Mouse (Mus musculus) skeletal muscle tissue, adult 2 months (tissue): ENCODE measurements at regions not wholly inside any gene's neighbourhood (a gene's known extent, or its start where the extent isn't known, plus 50 kb on each side); places are given as distances from the start of the nearest gene placed in this dataset.

Experiments used
- DNase-seq: peaks from one replicate; pipeline ENCODE4 v3.0.0-alpha.2; 2012; ENCODE audit warnings: low read depth, low spot score

DNA sequence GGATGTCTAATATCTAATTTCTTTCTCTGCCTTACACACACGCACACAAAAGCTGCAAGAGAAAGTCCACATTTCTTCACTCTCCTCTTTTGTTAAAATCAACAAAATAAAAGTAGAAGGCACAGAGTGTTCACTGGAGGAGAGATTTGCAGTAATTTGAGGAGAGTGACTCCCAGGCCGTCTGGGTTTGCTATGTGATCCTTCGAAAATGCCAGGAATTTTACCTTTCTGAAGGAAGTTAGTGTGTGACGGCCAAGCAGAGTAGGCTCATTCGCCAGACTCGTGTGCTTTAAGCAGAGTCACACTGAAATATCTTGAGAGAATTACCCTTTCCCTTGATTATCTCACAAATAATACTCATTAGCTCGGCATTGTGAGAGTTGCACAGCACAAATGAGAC lies 216.0 kb downstream of the Rnd3 start:
- no peak for DNase-seq

DNA sequence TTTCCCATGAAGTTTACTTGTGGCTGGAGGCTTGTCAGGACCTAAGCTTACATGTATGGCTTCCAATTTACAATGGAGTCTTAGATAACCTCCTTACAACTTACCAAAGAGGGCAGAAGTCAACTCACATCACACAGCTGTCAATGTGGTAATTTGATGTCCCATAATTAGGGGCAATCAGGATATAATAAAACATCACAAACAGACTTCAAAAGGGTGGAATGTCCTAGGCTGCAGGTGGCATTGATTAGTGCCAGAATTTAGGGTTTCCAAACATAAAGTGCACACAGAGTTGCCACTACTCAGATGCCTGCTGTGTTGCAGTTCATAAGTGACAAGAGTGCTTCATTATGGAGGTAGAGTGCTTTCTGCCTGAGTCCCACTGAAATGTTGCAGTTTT lies 227.9 kb downstream of the Rnd3 start:
- DNase-seq = no peak

DNA sequence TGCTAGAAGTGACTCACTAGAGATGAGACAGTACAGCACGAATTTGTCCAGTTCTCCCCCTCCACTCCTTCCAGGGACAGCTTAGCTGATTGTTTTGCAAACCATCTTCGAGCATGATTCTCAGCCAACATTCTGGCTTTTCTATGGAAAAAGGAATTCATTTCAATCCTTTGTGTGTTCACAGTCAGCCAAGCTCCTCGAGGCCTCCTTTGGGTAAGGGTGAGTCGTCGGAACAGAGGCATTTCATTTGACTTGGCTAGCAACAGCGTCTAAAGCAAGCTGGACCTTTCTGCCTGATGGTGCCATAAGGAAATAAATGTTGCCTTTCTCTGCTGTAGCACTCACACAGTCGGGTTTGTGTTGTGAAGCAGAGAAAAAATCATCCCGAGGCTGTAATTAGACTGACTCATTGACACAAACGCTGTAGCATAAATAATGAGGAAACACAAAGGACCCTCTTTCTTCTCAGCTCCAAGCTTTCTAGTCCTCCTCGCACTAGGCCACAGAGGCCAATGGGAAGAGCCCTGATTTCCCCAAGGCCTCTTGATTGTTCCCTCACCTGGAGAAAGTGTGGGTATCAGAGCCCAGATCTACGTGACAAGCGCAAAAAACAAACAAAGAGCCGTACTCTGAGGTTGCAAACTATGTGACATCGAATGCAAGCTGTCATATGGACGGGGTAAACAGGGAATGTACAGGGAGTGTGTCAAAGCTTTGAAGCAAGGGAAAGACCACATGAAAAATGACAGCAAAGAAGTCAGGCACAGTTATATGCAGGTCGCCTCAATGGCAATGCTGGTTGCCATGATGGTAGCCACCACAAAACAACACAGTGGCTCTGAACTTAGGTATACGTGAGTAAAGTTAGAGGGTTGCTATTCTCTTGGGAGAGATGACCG lies 232.3 kb downstream of the Rnd3 start:
- peak; percentile 52 for DNase-seq

DNA sequence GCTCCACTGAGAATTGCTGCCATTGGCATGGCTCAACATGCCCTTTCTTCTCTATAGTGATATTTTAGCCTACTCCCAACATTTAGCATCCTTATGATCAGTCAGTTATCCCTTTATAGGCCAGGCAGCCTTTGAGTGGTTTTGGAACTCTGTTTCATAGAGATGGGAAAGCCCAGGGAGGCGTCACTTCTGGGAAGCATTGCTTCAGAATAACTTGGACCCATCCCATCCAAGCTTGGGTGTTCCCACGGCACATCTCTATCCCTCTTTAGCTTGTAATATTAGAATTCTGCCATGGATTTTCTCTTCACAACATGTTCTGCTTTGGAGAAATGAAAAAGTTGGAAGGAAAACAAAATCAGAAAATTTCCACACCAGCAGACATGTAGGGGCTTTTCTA lies 233.8 kb downstream of the Rnd3 start:
- DNase-seq = peak; percentile 65

DNA sequence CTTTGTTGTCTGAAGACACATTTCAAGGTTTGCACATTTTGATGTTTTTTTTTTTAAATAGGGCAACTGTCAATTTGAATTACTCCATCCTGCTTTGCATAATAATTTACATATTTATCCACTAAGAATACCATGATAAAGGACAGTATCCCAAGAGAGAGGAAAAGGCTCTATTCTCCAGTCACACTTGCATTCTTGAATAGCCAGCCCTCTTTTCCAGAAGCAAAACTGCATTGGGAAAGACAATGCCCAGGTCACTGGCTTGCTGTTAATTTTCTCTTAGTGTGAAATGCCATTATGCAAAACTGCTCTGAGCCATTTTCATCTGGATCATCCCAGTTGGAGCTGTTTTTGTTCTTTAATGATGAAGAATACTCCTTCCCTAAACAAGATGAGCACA lies 234.7 kb downstream of the Rnd3 start:
- DNase-seq = no peak

DNA sequence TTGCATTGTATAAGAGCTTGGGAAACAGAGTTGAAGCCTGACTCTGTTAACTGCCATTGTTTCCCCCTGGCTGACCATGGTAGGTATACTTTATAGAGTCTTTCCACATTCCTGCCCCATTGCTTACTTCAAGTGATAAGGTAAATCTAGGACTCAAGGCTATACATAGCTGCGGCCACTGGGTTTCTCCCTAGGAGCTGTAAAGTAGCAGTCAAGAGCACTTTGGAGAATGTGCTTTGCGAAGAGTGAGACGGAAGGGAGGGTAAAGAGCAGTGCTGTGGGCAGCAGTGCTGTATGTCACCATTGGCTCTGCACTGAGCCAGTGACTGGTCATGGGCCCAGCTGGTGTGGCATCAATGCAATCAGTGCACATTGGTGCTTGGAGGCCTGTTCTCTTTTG lies 240.1 kb downstream of the Rnd3 start:
- DNase-seq = no peak

DNA sequence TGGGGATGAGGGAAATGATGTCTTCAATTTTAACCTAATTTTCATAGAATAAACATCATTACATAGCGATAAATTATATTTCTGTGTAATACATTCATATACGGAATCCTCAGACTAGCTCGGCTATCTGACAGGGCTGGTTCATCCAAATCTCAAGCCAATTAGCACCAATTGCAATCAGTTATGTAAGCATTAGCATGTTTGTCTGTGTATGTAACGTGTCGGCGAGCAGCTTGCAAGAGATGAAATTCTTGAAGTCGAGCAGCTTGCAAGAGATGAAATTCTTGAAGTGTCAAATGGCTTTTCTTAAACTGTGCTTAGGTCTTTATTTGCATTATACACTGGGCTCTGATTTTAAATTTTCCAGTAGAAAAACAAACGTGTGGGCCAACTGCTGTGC lies 246.2 kb downstream of the Rnd3 start:
- no peak for DNase-seq

DNA sequence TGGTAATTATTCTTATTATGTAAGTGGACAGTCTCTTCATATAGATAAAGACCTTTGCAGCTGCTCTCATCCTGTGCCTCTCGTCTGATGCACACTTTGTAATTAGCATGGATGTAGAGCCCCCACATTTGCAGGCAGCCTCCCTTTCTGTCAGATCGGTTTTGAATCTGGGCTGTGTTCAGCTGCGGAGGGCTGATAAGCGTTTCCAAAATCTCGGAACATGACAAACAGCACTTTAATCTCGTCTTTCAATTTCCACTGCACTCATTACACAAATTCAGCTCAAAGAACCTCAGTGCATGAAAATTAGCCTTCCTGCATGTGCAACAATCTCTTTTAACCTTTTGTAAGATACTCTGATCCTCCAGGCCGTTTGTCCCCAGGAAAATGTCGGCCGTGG lies 246.7 kb downstream of the Rnd3 start:
- DNase-seq = no peak

DNA sequence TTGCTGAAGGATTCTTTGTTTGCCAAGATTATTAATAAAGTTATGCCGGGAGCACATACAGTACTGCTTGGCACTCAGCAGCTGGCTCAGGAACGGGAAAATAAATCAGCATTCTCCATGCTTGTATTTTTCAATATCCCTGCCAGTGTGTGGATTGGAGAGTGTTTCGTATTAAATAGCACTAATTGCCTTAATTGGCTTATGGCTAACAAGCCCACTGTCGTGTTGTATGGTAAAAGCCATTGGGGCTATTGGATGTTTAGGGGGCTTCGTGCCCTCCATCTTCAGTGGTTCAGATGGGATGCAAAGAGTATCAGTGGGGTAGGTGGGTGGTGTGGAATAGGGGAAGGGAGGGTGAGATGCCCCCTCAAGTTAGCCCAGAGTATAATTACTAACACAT lies 259.9 kb downstream of the Rnd3 start:
- no peak for DNase-seq

DNA sequence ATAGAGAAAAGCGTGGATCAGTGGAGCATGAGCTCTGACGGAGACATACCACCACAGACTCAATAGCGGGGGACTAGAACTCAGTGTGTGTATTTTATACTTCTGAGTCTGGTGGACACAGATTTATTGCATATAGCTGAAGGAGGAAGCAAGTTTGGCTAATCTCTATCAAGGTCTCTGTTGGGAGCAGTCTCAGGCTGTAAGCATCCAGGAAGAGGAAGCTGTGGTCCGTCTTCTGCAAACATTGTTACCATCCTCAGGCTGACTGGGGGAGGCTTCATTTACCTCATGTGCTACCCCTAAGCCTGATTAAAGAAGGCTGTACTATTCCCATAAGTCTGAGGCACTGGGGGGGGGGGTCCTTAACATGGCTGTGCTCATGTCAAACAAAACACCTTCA lies 261.0 kb downstream of the Rnd3 start:
- DNase-seq = no peak

DNA sequence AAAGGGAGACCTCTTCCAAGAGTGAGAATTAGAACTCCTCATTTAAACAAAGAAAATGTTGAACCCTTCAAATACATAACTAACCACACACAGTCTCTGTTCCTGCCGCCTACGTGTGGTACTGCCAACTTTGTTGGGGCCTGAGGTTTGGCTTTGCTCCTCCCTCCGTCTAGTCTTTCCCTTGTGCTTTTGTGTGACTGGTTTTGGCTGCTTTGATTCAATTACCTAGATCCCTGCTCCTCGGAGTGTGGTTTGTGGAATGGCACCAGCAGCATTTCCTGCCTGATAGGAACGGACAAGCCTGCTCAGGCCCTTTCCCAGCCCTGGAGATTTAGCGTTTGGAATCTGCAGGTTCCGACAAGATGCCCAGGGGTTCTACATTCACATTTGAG lies 263.0 kb downstream of the Rnd3 start:
- DNase-seq = no peak

DNA sequence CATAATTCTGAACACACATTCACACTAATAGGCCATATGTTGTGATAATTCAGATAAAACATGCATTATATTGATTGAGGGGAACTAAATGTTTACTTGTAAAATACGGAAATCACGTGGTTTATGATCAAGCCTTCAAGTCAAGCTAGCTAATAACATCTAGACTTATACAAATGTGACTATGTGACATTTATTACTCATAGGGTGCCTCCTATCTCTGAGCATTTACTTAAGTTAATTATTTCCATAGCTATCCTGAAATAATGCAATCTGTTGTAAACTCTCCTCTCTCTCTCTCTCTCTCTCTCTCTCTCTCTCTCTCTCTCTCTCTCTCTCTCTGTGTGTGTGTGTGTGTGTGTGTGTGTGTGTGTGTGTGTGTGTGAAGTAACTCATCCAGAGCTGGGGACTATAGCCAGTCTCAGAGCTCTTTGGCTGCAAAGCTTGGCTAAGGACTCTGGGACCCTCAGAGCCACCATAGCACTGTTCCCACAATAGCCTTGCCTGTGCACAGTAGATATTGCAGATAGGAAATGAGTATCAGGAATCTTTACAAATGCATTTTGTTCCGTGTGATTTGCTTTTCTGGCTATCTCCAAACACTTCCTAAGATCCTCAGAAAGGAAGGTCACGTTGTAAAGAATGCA lies 263.5 kb downstream of the Rnd3 start:
- DNase-seq = no peak

DNA sequence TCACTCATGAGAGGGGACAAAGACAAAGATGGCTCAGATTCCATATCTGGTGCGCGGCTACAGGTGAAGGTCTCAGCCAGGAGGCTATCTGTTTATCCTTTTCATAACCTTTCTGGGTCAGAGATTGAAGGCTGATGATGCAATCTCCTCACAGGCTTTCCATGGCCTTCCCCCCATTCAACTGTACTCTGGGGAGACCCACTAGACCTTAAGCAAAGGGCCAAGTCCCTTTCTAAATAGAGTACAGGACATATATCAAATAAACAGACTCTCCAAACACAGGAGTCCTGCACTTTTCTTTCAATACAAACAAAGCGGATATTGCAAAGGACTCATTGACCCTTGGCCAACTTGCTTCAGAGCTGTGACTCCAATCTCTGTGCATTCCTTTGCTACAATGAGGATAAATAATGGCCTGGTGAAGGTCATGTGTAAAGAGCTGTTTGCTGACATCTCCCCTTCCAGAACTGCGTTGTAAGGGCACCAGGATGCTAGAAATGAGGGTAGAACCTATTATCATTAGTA lies 267.3 kb downstream of the Rnd3 start:
- no peak for DNase-seq

DNA sequence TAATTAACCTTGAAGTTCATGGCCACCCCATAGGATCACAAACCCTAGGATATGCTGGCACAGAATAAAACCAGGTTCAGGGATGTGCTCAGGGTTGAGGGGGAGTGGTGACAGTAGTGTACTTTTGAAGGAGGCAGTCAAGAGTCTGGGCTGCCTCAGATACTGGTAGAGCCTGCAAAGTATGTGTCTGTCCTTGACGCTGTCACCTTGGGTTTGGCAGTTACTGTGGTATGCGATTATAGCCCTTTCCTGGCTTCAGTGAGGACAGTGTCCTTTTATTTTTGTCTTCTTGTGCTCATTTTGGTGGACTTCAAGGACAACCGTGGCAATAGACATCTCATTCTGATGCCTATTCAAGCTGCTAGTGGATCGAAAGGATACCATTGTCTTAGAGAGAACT lies 268.1 kb downstream of the Rnd3 start:
- DNase-seq = no peak

DNA sequence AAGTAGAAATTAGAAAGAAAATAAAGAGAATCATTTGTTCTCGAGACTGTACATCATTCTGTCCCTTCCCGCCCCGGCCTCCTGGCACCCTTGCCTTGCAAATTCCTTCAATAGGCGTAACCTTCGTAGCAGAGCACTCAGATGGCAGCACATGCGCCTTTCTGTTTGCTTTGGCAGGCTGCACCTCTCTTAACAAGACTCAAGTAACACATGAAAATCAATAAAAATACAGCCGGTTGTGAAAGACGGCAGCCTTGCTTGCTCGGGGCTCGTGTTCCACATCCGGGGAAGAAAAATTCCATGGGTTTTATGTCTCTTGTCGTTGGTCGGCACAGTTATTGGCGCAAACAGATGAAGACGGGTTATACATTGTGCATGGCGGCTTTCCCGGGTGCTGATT lies 271.2 kb downstream of the Rnd3 start:
- peak; percentile 79 for DNase-seq

DNA sequence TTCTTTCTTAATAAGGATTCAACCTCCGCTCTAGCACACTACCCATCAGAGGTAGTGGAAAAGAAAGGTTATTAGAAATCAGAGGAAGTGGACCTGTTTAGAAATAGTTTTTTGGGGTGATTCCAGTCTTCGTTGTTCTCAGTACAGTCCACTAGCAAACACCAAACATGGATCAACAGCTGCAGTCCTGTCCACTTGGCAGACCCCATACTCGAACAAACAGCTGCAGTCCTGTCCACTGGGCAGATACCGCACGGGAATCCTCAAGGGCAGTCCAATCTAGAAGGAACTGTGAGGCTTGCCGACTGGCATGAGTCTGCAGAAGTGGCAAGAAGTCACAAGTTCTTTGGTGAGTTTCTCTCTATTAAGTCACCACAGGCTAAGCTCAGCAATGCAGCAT lies 273.8 kb downstream of the Rnd3 start:
- DNase-seq = no peak

DNA sequence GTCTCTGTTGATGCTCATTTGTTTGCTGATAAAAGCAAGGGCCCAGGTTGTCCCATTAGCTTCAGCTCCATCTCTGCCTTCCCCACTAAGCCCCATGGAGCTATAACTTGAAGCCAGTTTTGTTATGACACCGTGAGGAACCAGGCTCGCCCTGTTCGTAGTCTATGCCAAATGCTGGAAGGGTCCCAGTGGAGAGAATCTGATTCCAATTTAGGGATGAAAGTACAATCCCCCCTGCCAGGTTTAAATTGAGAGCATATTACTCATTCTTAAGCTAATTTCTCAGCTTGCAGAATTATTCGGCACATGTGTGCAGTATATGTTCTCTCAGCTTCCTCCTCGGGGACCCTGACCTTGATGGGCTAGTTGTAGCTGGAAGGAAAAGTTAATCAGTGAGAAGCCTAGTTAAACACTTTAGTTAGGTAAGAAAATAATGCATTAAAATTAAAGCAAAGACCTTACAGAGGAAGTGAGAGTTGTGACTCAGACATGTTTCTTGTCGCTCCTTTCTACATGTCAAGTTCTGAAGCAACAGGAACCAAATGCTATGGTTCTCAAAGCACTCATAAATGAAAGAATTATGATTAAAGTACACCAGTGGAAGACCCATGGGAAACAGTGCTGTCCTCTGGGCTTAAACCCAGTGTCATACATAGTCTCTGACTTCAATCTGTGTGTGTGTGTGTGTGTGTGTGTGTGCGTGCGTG lies 295.2 kb downstream of the Rnd3 start:
- no peak for DNase-seq

DNA sequence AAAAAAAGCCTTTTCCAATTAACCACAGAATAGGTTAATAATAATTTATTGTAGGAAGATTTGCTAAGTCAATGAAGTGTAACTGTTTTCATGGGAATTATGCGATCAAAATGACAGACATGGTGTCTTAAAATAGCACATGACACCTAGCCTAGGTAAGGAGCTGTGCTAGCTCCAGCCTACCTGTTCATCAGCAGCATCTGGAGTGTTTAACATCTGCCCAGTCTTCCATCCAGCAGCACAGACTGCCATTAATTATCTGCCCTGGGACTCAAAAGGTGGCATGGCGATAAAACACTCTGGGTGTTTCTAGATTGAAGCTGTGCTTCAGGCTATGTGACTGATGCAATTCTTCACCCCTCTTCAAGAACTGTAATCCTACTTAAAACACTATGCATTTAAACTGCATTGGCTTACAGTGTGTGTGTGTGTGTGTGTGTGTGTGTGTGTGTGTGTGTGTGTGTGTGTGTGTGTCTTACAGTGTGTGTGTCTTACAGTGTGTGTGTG lies 296.4 kb downstream of the Rnd3 start:
- no peak for DNase-seq

DNA sequence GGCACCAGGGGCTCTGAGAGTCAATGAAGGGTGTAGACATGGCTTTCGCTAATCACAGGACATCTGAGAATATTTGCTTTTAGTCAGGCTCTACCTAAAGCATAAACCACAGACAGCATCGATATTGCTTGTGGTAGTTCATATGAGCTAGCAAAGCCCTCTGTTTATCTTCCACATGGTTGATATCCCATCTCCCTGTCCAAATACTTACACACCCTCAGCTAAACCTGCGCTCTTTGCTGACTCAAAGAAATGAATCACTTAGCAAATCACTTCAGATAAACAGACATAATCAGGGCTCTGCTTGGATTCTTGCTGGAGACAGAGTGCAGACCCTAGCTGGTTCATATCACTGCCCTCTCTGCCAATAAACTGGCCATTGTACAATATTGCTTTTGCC lies 298.8 kb downstream of the Rnd3 start:
- DNase-seq = no peak

DNA sequence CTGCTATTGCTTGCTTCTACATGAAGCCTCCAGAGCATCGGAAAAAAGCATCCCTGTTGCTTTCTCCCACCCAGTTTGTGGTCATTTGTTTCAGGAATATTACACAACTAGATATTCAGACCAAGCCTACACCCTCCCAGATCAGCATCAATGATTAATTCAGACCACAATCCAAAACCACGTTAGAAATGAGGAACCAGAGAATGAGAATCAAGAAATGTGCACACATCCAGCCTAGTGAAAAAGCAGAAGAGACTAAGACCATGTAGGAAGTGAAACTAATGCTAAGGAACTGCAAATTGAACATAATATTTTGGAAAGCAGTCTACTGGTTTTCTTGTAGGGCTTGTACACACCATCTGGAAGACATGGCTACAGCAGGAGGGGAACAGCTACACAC lies 307.0 kb downstream of the Rnd3 start:
- DNase-seq = peak; percentile 44

DNA sequence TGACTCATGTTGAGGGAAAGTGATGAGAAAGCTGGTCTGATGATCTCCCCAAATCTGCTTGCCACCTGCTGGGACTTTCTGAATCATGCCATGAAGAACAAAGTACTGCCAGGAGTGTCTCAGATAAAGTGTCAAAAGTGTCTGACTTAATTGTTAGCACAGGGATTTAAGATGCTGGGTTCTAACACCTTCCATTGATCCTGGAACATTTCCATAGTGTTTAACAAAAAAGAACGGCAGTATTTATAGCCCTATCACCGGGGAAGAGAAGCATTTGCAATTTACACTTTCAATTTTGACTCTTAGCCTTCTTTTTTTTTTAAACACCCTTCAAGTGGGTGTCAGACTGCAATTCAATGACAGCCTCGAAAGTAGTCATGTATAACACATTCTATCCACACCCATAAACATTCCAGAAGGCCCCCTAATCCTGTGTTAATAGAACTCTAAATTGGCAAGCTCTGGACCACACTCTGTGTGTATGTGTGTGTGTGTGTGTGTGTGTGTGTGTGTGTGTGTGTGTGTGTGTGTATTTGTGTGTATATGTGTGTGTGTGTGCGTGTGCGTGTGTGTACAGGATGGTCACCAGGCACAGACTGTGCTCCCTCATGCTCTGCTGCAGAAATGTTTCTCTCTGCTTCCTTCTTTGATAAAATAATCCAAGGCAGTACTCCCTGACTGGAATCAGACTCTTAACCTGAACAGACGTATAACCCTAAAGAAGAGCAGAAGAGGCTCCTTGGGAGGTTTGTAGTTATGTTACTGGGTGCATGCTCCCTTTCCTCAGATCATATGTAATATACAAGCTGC lies 313.2 kb downstream of the Rnd3 start:
- no peak for DNase-seq
